Mouse (Mus musculus): ENCODE results near the gene Dynlt1c. TPM values are rescaled to one million over a fixed set of nuclear protein-coding genes. Genes with fewer than 3 reads are reported as not detected.
"Not testable (repeated sequence)": the region's sequence is repeated elsewhere in the genome, so short reads cannot be mapped to it uniquely, and the experiment has no call there.

Gene Dynlt1c
- polyA plus RNA-seq, 1 experiment from 2014 or later = 38.4 TPM

DNA sequence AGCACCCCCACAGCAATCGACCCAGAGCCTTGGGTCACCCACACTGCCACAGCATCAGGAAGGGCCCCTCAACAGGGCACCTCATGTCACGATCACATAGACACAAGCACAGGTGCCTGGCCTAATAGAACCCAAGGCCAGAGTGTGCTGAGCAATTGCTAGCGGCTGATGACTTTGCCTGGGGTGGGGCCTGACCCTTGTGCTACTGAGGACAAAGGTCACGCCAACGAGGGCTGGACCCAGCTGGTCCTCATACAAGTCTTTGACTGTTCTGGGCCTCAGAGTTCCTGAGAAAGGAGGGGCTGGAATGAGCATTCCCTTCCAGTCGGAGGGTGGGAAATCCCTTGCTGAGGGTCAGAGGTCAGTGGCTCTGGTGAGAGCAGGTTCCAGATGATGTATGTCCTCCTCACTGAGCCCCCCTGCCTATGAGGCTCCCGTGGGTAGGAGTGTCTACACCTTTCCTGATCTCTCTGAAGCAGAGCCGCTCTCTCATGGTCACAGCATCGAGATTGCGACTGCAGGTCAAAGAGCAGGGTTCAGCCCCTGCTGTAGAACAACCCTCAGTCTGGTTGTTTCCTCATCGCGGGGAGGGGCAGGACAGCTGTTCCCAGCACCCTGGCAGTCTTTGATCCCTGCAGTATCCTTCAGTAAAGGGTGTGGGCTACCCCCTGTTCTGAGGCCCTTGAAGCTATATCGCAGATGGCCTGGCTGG lies 16.4 kb downstream of the Dynlt1c start:
- not testable (repeated sequence) for H3K27me3 ChIP-seq (ENCODE audit: insufficient read depth, low read length); H3K4me1 ChIP-seq (ENCODE audit: insufficient read depth, low read length); H3K4me2 ChIP-seq (replicated peaks; ENCODE audit: low read depth, low read length); H3K9ac ChIP-seq (replicated peaks; ENCODE audit: low read length); H3K36me3 ChIP-seq (ENCODE audit: insufficient read depth, low read length); H3K9me3 ChIP-seq (ENCODE audit: low read length); H3K27ac ChIP-seq (ENCODE audit: low read length); H3K4me3 ChIP-seq (ENCODE audit: low read length)
- 38% methylated on average over 6 of the region's 13 CpGs for WGBS
- ATAC-seq (ENCODE audit: low FRiP score, low TSS enrichment) = peak; percentile 37; the same call in 1 of the 2 replicates

DNA sequence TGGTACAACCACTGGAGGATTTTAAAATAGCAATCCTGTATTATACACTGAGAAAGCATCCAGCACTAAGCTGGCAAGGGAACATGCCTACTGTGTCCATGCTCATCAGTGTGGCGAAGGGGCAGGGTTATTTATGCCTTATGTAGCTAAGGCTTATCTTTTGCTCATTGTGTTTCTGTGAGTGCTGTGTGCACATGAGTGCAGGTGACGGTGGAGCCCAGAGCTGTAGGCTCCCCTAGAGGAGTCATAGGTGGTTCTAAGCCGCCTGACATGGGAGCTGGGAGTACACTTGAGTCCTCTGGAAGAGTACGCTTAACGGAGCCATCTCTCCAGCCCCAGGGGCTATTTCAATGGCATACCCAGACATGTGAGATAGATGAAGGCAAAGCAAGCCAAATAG lies 17.8 kb downstream of the Dynlt1c start:
- H3K9me3 ChIP-seq (ENCODE audit: low read length); H3K4me3 ChIP-seq (ENCODE audit: low read length); H3K27me3 ChIP-seq (ENCODE audit: insufficient read depth, low read length); H3K4me1 ChIP-seq (ENCODE audit: insufficient read depth, low read length); ATAC-seq (ENCODE audit: low FRiP score, low TSS enrichment); H3K9ac ChIP-seq (replicated peaks; ENCODE audit: low read length); H3K36me3 ChIP-seq (ENCODE audit: insufficient read depth, low read length); H3K27ac ChIP-seq (ENCODE audit: low read length); H3K4me2 ChIP-seq (replicated peaks; ENCODE audit: low read depth, low read length): not testable (repeated sequence)
- 93% methylated on average over 5 of the region's 5 CpGs for WGBS

DNA sequence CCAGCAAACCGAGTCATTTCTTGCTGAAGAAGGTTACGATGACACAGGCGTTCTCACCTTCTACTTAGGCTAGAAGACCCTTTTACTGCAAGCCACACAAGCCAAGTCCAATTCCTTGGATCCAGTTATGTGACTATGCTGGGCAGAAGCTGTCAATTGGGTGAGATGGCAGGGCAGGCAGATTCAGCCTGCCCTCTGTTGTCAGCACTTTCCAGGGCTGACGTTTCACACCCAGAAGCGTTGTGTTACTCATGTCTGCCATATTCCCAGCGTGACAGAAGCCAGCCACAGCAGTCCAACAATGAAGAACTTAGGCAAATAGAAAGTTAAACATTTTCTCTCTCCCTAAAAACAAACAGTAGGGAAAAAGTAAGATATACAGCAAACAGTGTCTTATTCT lies 18.6 kb downstream of the Dynlt1c start:
- ATAC-seq (ENCODE audit: low FRiP score, low TSS enrichment); H3K9ac ChIP-seq (replicated peaks; ENCODE audit: low read length); H3K27ac ChIP-seq (ENCODE audit: low read length); H3K4me3 ChIP-seq (ENCODE audit: low read length); H3K4me2 ChIP-seq (replicated peaks; ENCODE audit: low read depth, low read length); H3K36me3 ChIP-seq (ENCODE audit: insufficient read depth, low read length); H3K4me1 ChIP-seq (ENCODE audit: insufficient read depth, low read length); H3K27me3 ChIP-seq (ENCODE audit: insufficient read depth, low read length); H3K9me3 ChIP-seq (ENCODE audit: low read length): not testable (repeated sequence)
- WGBS = 73% methylated on average over 6 of the region's 6 CpGs

DNA sequence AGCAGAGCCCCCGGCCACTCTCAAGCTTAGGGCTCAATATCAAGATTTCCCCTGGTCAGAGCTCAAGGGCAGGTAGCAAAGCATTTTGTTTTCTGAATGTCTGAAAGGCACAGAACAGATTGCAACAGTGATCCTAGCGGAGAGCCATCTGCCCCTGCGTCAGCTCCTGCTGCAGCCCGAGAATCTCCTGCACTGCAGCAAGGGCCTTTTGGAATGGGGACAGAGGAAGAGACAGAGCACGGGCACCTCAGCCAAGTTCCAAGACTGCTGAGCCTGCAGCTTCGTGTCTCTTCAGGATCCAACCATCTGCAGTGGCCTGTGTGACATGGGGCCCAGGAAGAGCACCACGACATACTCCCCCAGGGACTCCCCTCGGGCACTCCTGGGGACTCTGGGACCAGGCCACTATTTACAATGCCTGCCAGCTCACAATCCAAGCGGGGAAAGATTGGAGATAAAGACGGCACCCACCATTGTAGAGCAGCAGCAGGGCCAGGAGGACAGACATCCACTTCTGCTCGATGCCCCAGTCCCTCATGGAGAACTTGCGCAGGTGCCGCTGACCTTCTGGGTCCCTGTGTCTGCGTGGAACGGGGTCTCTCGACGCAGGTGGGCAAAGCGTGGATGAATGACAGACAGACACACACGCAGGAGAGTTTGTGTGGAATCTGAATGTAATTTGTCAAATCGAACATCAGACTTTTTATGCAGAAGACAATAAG lies 19.4 kb downstream of the Dynlt1c start:
- not testable (repeated sequence) for H3K4me3 ChIP-seq (ENCODE audit: low read length); H3K4me1 ChIP-seq (ENCODE audit: insufficient read depth, low read length); H3K27me3 ChIP-seq (ENCODE audit: insufficient read depth, low read length); H3K4me2 ChIP-seq (replicated peaks; ENCODE audit: low read depth, low read length); ATAC-seq (ENCODE audit: low FRiP score, low TSS enrichment); H3K9me3 ChIP-seq (ENCODE audit: low read length); H3K36me3 ChIP-seq (ENCODE audit: insufficient read depth, low read length); H3K9ac ChIP-seq (replicated peaks; ENCODE audit: low read length); H3K27ac ChIP-seq (ENCODE audit: low read length)
- 75% methylated on average over 18 of the region's 20 CpGs for WGBS

DNA sequence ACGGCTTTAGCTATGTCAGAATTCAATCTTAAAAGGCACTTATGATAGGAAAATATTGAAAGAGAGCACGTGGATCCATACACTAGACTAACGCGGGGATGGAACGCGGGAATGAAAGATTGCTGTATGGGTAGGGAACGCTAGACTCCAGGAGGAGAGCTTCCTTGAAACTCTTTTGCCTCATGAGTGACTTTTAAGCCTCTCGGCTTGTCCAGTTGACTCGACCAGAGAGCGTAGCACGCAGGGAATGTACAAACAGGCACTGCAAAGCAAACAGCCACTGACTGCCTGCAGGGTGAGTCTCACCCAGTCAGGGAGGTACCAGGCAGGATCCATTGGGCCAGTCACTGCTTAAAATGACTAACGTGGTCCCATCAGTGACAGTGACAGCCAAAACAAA lies 20.5 kb downstream of the Dynlt1c start:
- not testable (repeated sequence) for H3K4me1 ChIP-seq (ENCODE audit: insufficient read depth, low read length); H3K36me3 ChIP-seq (ENCODE audit: insufficient read depth, low read length); H3K9me3 ChIP-seq (ENCODE audit: low read length); H3K27ac ChIP-seq (ENCODE audit: low read length); H3K9ac ChIP-seq (replicated peaks; ENCODE audit: low read length); ATAC-seq (ENCODE audit: low FRiP score, low TSS enrichment); H3K4me2 ChIP-seq (replicated peaks; ENCODE audit: low read depth, low read length); H3K27me3 ChIP-seq (ENCODE audit: insufficient read depth, low read length); H3K4me3 ChIP-seq (ENCODE audit: low read length)
- WGBS = 83% methylated on average over 11 of the region's 12 CpGs

DNA sequence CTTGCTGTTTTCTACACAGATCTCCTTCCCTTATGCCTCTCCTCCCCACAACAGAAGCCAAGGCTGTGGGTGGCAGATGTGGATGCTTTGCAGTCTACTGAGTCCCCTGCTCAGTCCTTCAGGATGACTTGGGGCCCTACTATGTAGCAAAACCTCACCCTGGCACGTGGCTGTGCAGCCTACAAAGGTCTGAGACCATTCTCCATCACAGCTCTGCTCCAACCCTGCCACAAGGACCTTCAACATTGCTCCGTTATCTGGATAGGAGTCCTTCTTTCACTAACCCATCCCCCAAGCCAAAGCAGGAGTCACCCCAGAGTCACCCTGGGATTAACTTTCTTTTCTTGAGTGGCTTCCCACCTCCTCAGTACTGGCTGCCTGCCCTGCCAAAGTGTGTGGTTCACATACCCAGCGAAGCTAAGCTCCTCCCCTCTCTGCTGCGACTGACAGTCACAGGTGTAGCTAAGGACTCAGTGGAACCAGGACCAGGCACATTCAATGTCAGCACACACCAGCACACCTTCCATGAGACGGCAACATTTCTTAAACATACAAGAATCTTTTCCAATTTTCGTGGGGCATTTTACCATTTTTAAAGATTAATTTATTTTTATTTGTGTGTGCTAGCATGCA lies 23.6 kb downstream of the Dynlt1c start:
- H3K9me3 ChIP-seq (ENCODE audit: low read length); H3K4me2 ChIP-seq (replicated peaks; ENCODE audit: low read depth, low read length); H3K27me3 ChIP-seq (ENCODE audit: insufficient read depth, low read length); H3K4me3 ChIP-seq (ENCODE audit: low read length); H3K9ac ChIP-seq (replicated peaks; ENCODE audit: low read length); ATAC-seq (ENCODE audit: low FRiP score, low TSS enrichment); H3K36me3 ChIP-seq (ENCODE audit: insufficient read depth, low read length); H3K4me1 ChIP-seq (ENCODE audit: insufficient read depth, low read length); H3K27ac ChIP-seq (ENCODE audit: low read length): not testable (repeated sequence)
- WGBS = 71% methylated on average over 1 of the region's 6 CpGs

DNA sequence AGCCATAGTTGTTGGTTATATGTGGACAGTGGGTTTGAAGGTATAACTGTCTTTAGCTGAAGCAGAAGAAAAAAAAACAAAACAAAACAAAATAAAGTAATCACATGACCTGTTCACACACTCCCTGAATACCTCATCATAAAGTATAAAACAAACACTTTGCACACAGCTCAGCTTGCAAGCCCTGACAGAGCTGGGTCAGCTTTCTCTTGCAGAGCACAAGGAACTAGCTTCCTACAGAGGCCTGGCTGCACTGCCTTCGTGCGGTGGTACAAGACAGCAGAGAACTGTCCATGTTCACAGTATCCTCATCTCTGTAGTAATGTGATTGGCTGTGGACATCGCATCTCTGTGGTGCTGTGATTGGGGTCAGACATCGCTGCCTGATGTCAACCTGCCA lies 28.9 kb downstream of the Dynlt1c start:
- not testable (repeated sequence) for ATAC-seq (ENCODE audit: low FRiP score, low TSS enrichment); H3K4me2 ChIP-seq (replicated peaks; ENCODE audit: low read depth, low read length); H3K9me3 ChIP-seq (ENCODE audit: low read length); H3K36me3 ChIP-seq (ENCODE audit: insufficient read depth, low read length); H3K27me3 ChIP-seq (ENCODE audit: insufficient read depth, low read length); H3K9ac ChIP-seq (replicated peaks; ENCODE audit: low read length); H3K4me1 ChIP-seq (ENCODE audit: insufficient read depth, low read length); H3K4me3 ChIP-seq (ENCODE audit: low read length); H3K27ac ChIP-seq (ENCODE audit: low read length)
- 87% methylated on average over 4 of the region's 4 CpGs for WGBS

DNA sequence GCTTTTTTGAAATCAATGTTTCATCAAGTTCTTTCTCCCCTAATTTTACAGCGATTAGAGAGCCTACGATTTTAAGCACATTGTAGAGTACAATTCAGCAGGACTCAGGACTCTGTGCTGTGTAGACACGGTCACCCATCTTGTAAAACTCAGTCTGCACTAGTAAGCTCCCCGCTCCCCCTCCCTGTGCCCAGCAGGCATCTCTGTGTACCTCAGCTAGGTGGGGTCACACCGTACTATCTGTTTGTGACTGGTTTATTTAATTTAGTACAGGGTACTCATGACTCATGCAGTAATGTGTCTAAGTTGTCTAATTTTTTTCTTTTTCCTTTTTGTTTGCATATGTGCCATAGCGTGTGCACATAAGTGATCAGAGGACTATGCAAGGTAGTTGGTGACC lies 31.4 kb downstream of the Dynlt1c start:
- not testable (repeated sequence) for H3K9me3 ChIP-seq (ENCODE audit: low read length); ATAC-seq (ENCODE audit: low FRiP score, low TSS enrichment); H3K4me1 ChIP-seq (ENCODE audit: insufficient read depth, low read length); H3K27me3 ChIP-seq (ENCODE audit: insufficient read depth, low read length); H3K4me3 ChIP-seq (ENCODE audit: low read length); H3K27ac ChIP-seq (ENCODE audit: low read length); H3K36me3 ChIP-seq (ENCODE audit: insufficient read depth, low read length); H3K9ac ChIP-seq (replicated peaks; ENCODE audit: low read length); H3K4me2 ChIP-seq (replicated peaks; ENCODE audit: low read depth, low read length)
- 92% methylated on average over 6 of the region's 6 CpGs for WGBS

DNA sequence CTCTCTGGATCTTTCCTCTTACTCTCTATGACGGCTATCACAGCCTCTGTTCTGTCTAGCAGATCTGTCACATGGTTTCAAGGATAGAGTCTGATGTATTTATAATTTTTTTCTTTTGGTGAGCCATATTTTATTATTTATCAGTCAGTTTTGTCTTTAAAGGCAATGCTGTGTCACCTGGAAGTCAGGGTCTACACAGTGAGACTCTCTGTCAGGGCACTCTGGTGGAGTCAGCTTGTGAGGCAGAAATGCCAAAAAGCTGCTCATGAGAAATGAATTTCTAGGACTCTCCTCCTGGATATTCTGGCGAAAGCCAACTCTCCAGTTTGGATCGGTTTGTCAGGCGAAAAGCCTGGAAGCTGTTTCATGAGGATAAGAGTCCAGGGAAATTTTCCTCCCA lies 34.3 kb downstream of the Dynlt1c start:
- H3K4me2 ChIP-seq (replicated peaks; ENCODE audit: low read depth, low read length); H3K9me3 ChIP-seq (ENCODE audit: low read length); ATAC-seq (ENCODE audit: low FRiP score, low TSS enrichment); H3K4me1 ChIP-seq (ENCODE audit: insufficient read depth, low read length); H3K9ac ChIP-seq (replicated peaks; ENCODE audit: low read length); H3K27me3 ChIP-seq (ENCODE audit: insufficient read depth, low read length); H3K27ac ChIP-seq (ENCODE audit: low read length); H3K4me3 ChIP-seq (ENCODE audit: low read length); H3K36me3 ChIP-seq (ENCODE audit: insufficient read depth, low read length): not testable (repeated sequence)
- WGBS = 80% methylated on average over 1 of the region's 4 CpGs

DNA sequence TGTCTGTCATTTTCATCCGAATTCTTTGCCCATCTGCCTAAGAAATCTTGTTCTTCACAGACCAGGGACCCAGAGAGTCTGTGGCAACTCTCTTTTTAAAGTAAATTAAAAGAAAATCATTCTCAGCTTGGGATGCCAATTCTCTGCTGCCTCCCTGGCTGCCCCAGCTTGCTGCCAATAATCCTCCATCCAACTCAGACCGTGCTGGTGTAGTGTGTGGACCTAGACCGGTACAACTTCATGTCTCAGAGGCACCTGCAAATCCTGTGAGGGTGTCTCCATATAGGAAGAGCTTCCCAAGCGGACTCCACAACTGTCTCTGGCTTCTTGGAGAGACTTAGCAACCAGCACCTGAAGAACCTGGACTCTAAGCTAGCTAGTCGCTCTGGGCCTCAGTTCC lies 35.4 kb downstream of the Dynlt1c start:
- ATAC-seq (ENCODE audit: low FRiP score, low TSS enrichment) = no peak
- Histone ChIP-seq H3K36me3 (ENCODE audit: insufficient read depth, low read length) (no peaks in the 10 kb centered on the region), H3K4me1 (ENCODE audit: insufficient read depth, low read length) (no peaks in the 10 kb centered on the region), H3K4me2 (replicated peaks; ENCODE audit: low read depth, low read length) (no peak overlapping the region), H3K9ac (replicated peaks; ENCODE audit: low read length) (no peak overlapping the region), H3K27me3 (ENCODE audit: insufficient read depth, low read length) (no peaks in the 10 kb centered on the region), H3K9me3 (ENCODE audit: low read length) (no peaks in the 10 kb centered on the region), H3K4me3 (ENCODE audit: low read length) (no peak overlapping the region), H3K27ac (ENCODE audit: low read length) (no peak overlapping the region)
- WGBS = 86% methylated on average over 5 of the region's 5 CpGs
